Mouse (Mus musculus) hindbrain, embryonic 10.5 days (tissue): ENCODE results near the gene Cst6. TPM values are rescaled to one million over a fixed set of nuclear protein-coding genes. Genes with fewer than 3 reads are reported as not detected.

Experiments
- DNase-seq: peaks from one replicate; pipeline ENCODE4 v3.0.0-alpha.2; 2017; ENCODE audit warnings: low spot score
- H3K27ac ChIP-seq: fragments of 300-500 bp; sonication (generic); 2 replicates; pipeline ENCODE4 v1.5.1; 2016; ENCODE audit warnings: mild to moderate bottlenecking, moderate library complexity
- H3K27me3 ChIP-seq: fragments of 300-500 bp; sonication (generic); 2 replicates; pipeline ENCODE4 v1.6.1; 2016; ENCODE audit warnings: mild to moderate bottlenecking; ENCODE audit not compliant: poor library complexity, insufficient read depth, severe bottlenecking
- H3K36me3 ChIP-seq: fragments of 300-500 bp; sonication (generic); 2 replicates; pipeline ENCODE4 v1.6.1; 2016; ENCODE audit warnings: mild to moderate bottlenecking, moderate library complexity
- H3K4me1 ChIP-seq: fragments of 300-500 bp; sonication (generic); replicated peaks from 2 replicates; pipeline ENCODE4 v1.6.1; 2016; ENCODE audit warnings: mild to moderate bottlenecking
- H3K4me3 ChIP-seq: fragments of 300-500 bp; sonication (generic); 2 replicates; pipeline ENCODE4 v1.5.1; 2016; ENCODE audit warnings: mild to moderate bottlenecking, moderate library complexity
- H3K9me3 ChIP-seq: fragments of 300-500 bp; sonication (generic); 2 replicates; pipeline ENCODE4 v1.6.1; 2016; ENCODE audit warnings: mild to moderate bottlenecking, moderate library complexity
- WGBS: fragments of 180-500 bp; shearing (Covaris S2); methylation state at CpG from one replicate; pipeline ENCODE4 v1.1.7; 2016; 5-methylcytosine and 5-hydroxymethylcytosine counted together
- polyA plus RNA-seq: library from polyadenylated mRNA; unstranded; fragments of >200 nt; fragmentation: Nextera tagmentation; extraction: Ambion mirVana; gene quantifications from 2 replicates; pipeline ENCODE4 v1.2.1, GENCODE M21; 2016

The Cst6 gene
- polyA plus RNA-seq, 1 experiment from 2014 or later = 1.6 TPM

DNA sequence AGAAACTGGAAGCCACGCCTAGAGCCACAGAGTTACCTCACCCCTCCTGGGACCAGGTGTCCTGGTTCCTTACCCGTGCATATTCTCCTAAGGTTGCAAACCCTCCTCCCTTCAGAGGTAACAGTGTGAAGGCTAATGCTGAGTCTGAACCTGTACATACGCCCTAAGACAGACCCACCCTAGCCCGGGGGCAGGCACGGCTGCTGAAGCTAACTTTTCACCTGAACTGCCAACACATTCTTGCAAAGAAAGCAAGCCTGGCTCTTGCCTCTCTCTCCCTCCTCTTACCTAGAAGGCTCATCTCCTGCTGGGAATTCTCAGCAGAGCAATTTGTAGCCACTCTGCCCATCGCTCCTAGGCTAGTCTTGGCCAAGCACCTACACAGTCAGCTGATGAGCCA is 48.8 kb downstream of the Cst6 start:
- Histone ChIP-seq H3K27ac (no peak overlapping the region), H3K4me1 (peaks cover 38% of the 10 kb centered on the region), H3K9me3 (no peaks in the 10 kb centered on the region), H3K36me3 (peaks cover 18% of the 10 kb centered on the region), H3K4me3 (no peak overlapping the region), H3K27me3 (no peaks in the 10 kb centered on the region)
- WGBS = 78% methylated on average over 6 of the region's 6 CpGs
- DNase-seq = no peak

- Histone ChIP-seq H3K4me1 (peaks cover 49% of the 10 kb centered on the region), H3K4me3 (peak within 1 kb of the TSS; percentile 66), H3K27me3 (no peaks in the 10 kb centered on the region), H3K36me3 (peaks cover 10% of the 10 kb centered on the region), H3K27ac (peak within 1 kb of the TSS; percentile 89), H3K9me3 (no peaks in the 10 kb centered on the region)
- 5% methylated on average over 32 of the region's 32 CpGs for WGBS
- peak; percentile 69 for DNase-seq
These were observed 51.2 kb downstream of the Cst6 start, which contains the start of gene Gal3st3 for GRCm38 (mm10) chr19:5297903-5298800. Gene Gal3st3 (plus strand): TSS chr19:5298331.

- peak overlapping the region; percentile 95; the same call in 1 of the 2 replicates for H3K4me3 ChIP-seq
- 86% methylated on average over 5 of the region's 5 CpGs for WGBS
- H3K4me1 ChIP-seq = peaks cover 51% of the 10 kb centered on the region
- no peak for DNase-seq
- H3K27me3 ChIP-seq = no peaks in the 10 kb centered on the region
- peaks cover 26% of the 10 kb centered on the region for H3K36me3 ChIP-seq
- no peaks in the 10 kb centered on the region for H3K9me3 ChIP-seq
- no peak overlapping the region for H3K27ac ChIP-seq
These were observed 52.7 kb downstream of the Cst6 start for GRCm38 (mm10) chr19:5296630-5297029.

DNA sequence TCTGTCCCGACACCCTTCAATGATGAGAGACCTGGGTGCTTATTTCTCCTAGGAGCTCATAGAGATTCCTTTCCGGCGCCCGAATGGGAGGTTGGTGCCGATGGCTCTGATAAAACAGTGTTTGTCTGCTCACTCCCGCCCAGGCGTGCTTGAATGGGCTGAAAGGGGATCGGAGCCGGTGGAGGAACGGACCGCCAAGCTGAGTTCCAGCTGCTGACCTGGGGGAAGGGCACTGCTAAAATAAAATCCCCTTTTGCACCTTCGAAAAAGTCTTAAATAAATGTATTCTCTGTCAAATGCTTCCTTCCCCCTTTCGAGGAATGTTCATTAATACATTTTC is 53.7 kb downstream of the Cst6 start:
- H3K4me1 ChIP-seq = peaks cover 51% of the 10 kb centered on the region
- H3K9me3 ChIP-seq = no peaks in the 10 kb centered on the region
- WGBS = 7% methylated on average over 13 of the region's 13 CpGs
- H3K27me3 ChIP-seq = no peaks in the 10 kb centered on the region
- H3K36me3 ChIP-seq = peaks cover 35% of the 10 kb centered on the region
- peak overlapping the region; percentile 95 for H3K4me3 ChIP-seq
- H3K27ac ChIP-seq = peak overlapping the region; percentile 97
- DNase-seq = no peak

- H3K36me3 ChIP-seq = peaks cover 40% of the 10 kb centered on the region
- DNase-seq = peak; percentile 98
- under 1% methylated on average over 46 of the region's 46 CpGs for WGBS
- no peaks in the 10 kb centered on the region for H3K9me3 ChIP-seq
- H3K4me1 ChIP-seq = peaks cover 51% of the 10 kb centered on the region
- peak within 1 kb of the TSS; percentile 97 for H3K27ac ChIP-seq
- H3K27me3 ChIP-seq = no peaks in the 10 kb centered on the region
- peak within 1 kb of the TSS; percentile 95 for H3K4me3 ChIP-seq
These were observed 54.2 kb downstream of the Cst6 start, which contains the start of gene Sf3b2 for GRCm38 (mm10) chr19:5294972-5295735. Gene Sf3b2 (minus strand): TSS chr19:5295455.

Other genes starting within 250 kb of the Cst6 start
- 270 and 303 TPM in 2 replicates for gene Rab1b, start 242.5 kb downstream of the Cst6 start, polyA plus RNA-seq
- gene Klc2, start 231.0 kb downstream of the Cst6 start, polyA plus RNA-seq = 35.5 and 45.8 TPM in 2 replicates
- gene Pacs1, start 76.5 kb downstream of the Cst6 start, polyA plus RNA-seq = 23.7 and 26.1 TPM in 2 replicates
- 438 and 456 TPM in 2 replicates for gene Sf3b2, start 54.1 kb downstream of the Cst6 start, polyA plus RNA-seq
- gene Gal3st3, start 51.2 kb downstream of the Cst6 start, polyA plus RNA-seq = 11.7 and 19.1 TPM in 2 replicates
- gene Catsper1, start 13.8 kb downstream of the Cst6 start, polyA plus RNA-seq = not detected in 2 replicates
- 84.2 and 90.5 TPM in 2 replicates for gene Eif1ad, start 17.2 kb upstream of the Cst6 start, polyA plus RNA-seq
- gene Banf1, start 17.6 kb upstream of the Cst6 start, polyA plus RNA-seq = 539 and 565 TPM in 2 replicates
- 82.7 and 93.2 TPM in 2 replicates for gene Sart1, start 39.1 kb upstream of the Cst6 start, polyA plus RNA-seq
- gene Tsga10ip, start 53.0 kb upstream of the Cst6 start, polyA plus RNA-seq = 0.44 and 0.58 TPM in 2 replicates
- 223 and 271 TPM in 2 replicates for gene Drap1, start 75.4 kb upstream of the Cst6 start, polyA plus RNA-seq
- 53.8 and 63.9 TPM in 2 replicates for gene AI837181, start 75.6 kb upstream of the Cst6 start, polyA plus RNA-seq
- not detected in 2 replicates for gene Fosl1, start 98.0 kb upstream of the Cst6 start, polyA plus RNA-seq
- 6.9 and 8.6 TPM in 2 replicates for gene Ccdc85b, start 108.3 kb upstream of the Cst6 start, polyA plus RNA-seq
- 99.5 and 122 TPM in 2 replicates for gene Fibp, start 111.0 kb upstream of the Cst6 start, polyA plus RNA-seq
- 2.0 and 3.0 TPM in 2 replicates for gene Ctsw, start 118.9 kb upstream of the Cst6 start, polyA plus RNA-seq
- 62.7 and 71.3 TPM in 2 replicates for gene Efemp2, start 124.4 kb upstream of the Cst6 start, polyA plus RNA-seq
- gene Mus81, start 138.8 kb upstream of the Cst6 start, polyA plus RNA-seq = 43.7 and 51.4 TPM in 2 replicates
- gene Cfl1, start 140.9 kb upstream of the Cst6 start, polyA plus RNA-seq = 3,259 and 3,562 TPM in 2 replicates
- gene 1700020D05Rik, start 154.2 kb upstream of the Cst6 start, polyA plus RNA-seq = not detected in 2 replicates
- 8.9 and 18.7 TPM in 2 replicates for gene Snx32, start 161.0 kb upstream of the Cst6 start, polyA plus RNA-seq
- 0.39 and 0.77 TPM in 2 replicates for gene Ovol1, start 211.1 kb upstream of the Cst6 start, polyA plus RNA-seq
- gene Ap5b1, start 218.5 kb upstream of the Cst6 start, polyA plus RNA-seq = 1.6 and 2.6 TPM in 2 replicates